Mouse (Mus musculus): ENCODE measurements at regions not wholly inside any gene's neighbourhood (a gene's known extent, or its start where the extent isn't known, plus 50 kb on each side); places are given as distances from the start of the nearest gene placed in this dataset.

DNA sequence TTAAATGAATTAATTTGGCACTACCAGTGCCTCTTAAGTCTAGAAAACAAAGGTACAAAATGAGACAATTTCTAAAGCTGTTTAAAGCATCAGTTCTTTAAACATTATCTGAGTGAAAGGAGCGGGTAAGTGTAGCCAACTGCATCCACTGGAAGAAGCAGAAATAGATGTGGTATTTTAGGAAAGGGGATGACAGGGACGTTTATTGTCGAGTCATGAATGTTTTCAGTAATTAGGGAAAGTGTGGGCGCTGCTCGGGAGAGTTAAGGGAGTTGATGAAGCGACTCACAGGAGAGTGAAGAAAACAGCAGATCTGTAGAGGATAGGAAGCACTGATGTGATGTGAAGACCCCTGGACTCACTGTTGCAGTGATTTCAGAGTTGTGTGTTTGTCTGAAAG lies 68.1 kb upstream of the Ufm1 start:
- Histone ChIP-seq H3K4me3 (ENCODE audit: low read depth, low read length) (no peak overlapping the region), H3K4me1 (ENCODE audit: control insufficient read depth, insufficient read depth, low read length) (no peaks in the 10 kb centered on the region), H3K9me3 (ENCODE audit: control insufficient read depth, low read depth, low read length) (no peaks in the 10 kb centered on the region), H3K4me2 (replicated peaks; ENCODE audit: low read depth, low read length) (no peak overlapping the region), H3K27me3 (ENCODE audit: control insufficient read depth, insufficient read depth, low read length) (no peaks in the 10 kb centered on the region), H3K36me3 (ENCODE audit: control insufficient read depth, insufficient read depth, low read length) (no peaks in the 10 kb centered on the region), H3K27ac (ENCODE audit: low read length) (no peak overlapping the region), H3K9ac (replicated peaks; ENCODE audit: low read depth, low read length) (no peak overlapping the region)
- ATAC-seq (ENCODE audit: insufficient number of reproducible peaks, insufficient read depth, low FRiP score, low read depth), result no peak
- WGBS, result 77% methylated on average over 6 of the region's 6 CpGs

DNA sequence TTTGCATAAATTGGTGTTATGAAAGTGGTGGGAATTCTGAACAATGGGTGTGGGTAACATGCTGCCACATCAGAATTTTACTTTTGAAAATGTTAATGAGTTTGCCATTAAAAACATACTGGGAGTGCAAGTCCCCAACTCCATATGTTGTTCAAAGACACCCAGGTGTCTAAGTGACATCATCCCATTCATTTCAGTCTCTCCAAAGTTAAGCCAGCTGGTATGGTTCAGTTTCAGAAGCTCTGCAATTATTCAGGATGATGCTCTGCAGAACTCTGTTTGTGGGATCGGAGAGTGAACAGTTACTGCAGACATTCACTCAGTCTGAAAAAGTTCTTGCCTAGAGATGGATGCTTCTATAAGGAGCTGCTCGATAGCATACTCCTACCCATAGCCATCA lies 56.3 kb upstream of the Ufm1 start:
- no peaks in the 10 kb centered on the region for H3K4me1 ChIP-seq (ENCODE audit: control insufficient read depth, insufficient read depth, low read length)
- H3K4me3 ChIP-seq (ENCODE audit: low read depth, low read length), result no peak overlapping the region
- ATAC-seq (ENCODE audit: insufficient number of reproducible peaks, insufficient read depth, low FRiP score, low read depth), result no peak
- no peaks in the 10 kb centered on the region for H3K9me3 ChIP-seq (ENCODE audit: control insufficient read depth, low read depth, low read length)
- H3K27me3 ChIP-seq (ENCODE audit: control insufficient read depth, insufficient read depth, low read length), result no peaks in the 10 kb centered on the region
- no peak overlapping the region for H3K27ac ChIP-seq (ENCODE audit: low read length)
- no peak overlapping the region for H3K4me2 ChIP-seq (replicated peaks; ENCODE audit: low read depth, low read length)
- H3K36me3 ChIP-seq (ENCODE audit: control insufficient read depth, insufficient read depth, low read length), result no peaks in the 10 kb centered on the region
- 59% methylated on average over 2 of the region's 2 CpGs for WGBS
- no peak overlapping the region for H3K9ac ChIP-seq (replicated peaks; ENCODE audit: low read depth, low read length)

DNA sequence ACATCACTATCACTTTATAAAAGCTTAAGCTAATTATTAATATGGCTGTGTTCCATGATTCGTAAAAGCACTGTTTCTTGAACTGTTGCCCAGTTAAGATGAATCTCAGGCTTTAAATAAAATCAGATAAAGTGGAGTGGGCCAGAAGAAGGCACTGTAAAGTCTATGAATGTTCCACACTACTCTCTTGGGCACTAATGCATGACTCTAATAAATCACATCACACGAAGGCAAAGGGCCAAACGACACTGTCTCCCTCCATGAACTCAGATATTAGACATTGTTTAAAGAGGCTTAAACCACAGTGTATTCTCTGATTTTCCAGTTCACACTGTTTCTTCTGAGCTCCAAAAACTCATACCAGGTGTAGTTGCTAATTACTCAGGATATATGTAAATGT lies 55.9 kb upstream of the Ufm1 start:
- ATAC-seq (ENCODE audit: insufficient number of reproducible peaks, insufficient read depth, low FRiP score, low read depth), result no peak
- Histone ChIP-seq H3K9ac (replicated peaks; ENCODE audit: low read depth, low read length) (no peak overlapping the region), H3K27me3 (ENCODE audit: control insufficient read depth, insufficient read depth, low read length) (no peaks in the 10 kb centered on the region), H3K9me3 (ENCODE audit: control insufficient read depth, low read depth, low read length) (no peaks in the 10 kb centered on the region), H3K4me1 (ENCODE audit: control insufficient read depth, insufficient read depth, low read length) (no peaks in the 10 kb centered on the region), H3K4me2 (replicated peaks; ENCODE audit: low read depth, low read length) (no peak overlapping the region), H3K27ac (ENCODE audit: low read length) (no peak overlapping the region), H3K36me3 (ENCODE audit: control insufficient read depth, insufficient read depth, low read length) (no peaks in the 10 kb centered on the region), H3K4me3 (ENCODE audit: low read depth, low read length) (no peak overlapping the region)
- WGBS, result 41% methylated on average over 3 of the region's 3 CpGs

DNA sequence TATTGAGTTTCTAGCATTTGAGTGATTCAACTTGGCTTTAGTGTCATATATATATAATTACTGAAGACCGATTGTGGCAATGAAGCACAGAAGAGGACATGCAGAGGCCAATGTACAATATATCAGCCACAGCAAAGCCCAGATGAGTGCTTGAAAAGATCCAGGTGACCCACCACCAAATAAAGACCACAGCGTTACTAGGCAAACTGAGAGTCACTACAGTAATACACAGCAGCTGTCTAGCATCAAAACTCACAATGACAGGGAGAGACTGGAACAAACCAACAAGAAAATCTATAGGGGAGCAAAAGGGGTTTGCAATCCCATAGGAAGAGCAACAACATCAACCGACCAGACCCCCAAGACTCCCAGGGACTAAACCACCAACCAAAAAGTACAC lies 54.3 kb upstream of the Ufm1 start:
- Histone ChIP-seq H3K27ac (ENCODE audit: low read length) (no peak overlapping the region), H3K9me3 (ENCODE audit: control insufficient read depth, low read depth, low read length) (no peaks in the 10 kb centered on the region), H3K9ac (replicated peaks; ENCODE audit: low read depth, low read length) (no peak overlapping the region), H3K27me3 (ENCODE audit: control insufficient read depth, insufficient read depth, low read length) (no peaks in the 10 kb centered on the region), H3K36me3 (ENCODE audit: control insufficient read depth, insufficient read depth, low read length) (no peaks in the 10 kb centered on the region), H3K4me2 (replicated peaks; ENCODE audit: low read depth, low read length) (no peak overlapping the region), H3K4me3 (ENCODE audit: low read depth, low read length) (no peak overlapping the region), H3K4me1 (ENCODE audit: control insufficient read depth, insufficient read depth, low read length) (no peaks in the 10 kb centered on the region)
- peak; percentile 65; the same call in 1 of the 2 replicates for ATAC-seq (ENCODE audit: insufficient number of reproducible peaks, insufficient read depth, low FRiP score, low read depth)
- 53% methylated on average over 3 of the region's 3 CpGs for WGBS

DNA sequence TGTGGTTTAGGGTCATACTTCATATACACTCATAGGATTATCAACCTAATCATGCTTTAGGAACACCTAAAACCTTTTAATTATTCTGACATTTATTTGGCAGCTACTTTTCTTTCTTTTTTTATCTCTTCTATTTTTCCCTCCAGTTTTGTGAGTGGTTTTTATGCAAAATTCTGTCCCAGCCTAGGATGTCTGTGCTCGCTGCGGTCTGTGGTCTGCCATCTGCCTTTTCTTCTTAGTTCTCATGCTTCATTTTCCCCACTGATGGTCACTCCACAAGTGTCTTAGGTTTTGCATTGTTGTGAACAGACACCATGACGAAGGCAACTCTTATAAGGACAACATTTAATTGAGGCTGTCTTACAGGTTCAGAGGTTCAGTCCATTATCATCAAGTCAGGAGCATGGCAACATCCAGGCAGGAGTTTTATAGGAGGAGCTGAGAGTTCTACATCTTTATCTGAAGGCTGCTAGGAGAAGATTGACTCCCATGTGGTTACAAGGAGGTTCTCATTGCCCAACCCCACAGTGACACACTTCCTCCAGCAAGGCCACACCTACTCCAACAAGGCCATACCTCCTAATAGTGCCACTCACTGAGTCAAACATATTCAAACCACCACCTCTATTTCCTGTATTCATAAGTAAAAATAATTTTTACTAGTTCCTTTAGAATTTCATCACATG lies 50.5 kb upstream of the Ufm1 start:
- H3K36me3 ChIP-seq (ENCODE audit: control insufficient read depth, insufficient read depth, low read length), result no peaks in the 10 kb centered on the region
- no peak overlapping the region for H3K4me2 ChIP-seq (replicated peaks; ENCODE audit: low read depth, low read length)
- no peaks in the 10 kb centered on the region for H3K4me1 ChIP-seq (ENCODE audit: control insufficient read depth, insufficient read depth, low read length)
- no peaks in the 10 kb centered on the region for H3K9me3 ChIP-seq (ENCODE audit: control insufficient read depth, low read depth, low read length)
- H3K27ac ChIP-seq (ENCODE audit: low read length), result no peak overlapping the region
- 86% methylated on average over 3 of the region's 3 CpGs for WGBS
- H3K9ac ChIP-seq (replicated peaks; ENCODE audit: low read depth, low read length), result no peak overlapping the region
- H3K4me3 ChIP-seq (ENCODE audit: low read depth, low read length), result no peak overlapping the region
- ATAC-seq (ENCODE audit: insufficient number of reproducible peaks, insufficient read depth, low FRiP score, low read depth), result no peak
- no peaks in the 10 kb centered on the region for H3K27me3 ChIP-seq (ENCODE audit: control insufficient read depth, insufficient read depth, low read length)
